Mouse (Mus musculus) liver, adult 2 months (tissue): ENCODE results near the gene Hipk2.

Experiments used
- CTCF ChIP-seq: fragments of 200-500 bp; IDR thresholded peaks from 2 replicates; pipeline ENCODE4 v1.5.1; 2011; ENCODE audit warnings: low read depth, low read length, control low read depth
- POLR2A ChIP-seq: fragments of 200-500 bp; IDR thresholded peaks from 2 replicates; pipeline ENCODE4 v1.6.1; 2011; ENCODE audit warnings: low read length, control low read depth; ENCODE audit not compliant: insufficient read depth; ENCODE audit errors: extremely low read depth

DNA sequence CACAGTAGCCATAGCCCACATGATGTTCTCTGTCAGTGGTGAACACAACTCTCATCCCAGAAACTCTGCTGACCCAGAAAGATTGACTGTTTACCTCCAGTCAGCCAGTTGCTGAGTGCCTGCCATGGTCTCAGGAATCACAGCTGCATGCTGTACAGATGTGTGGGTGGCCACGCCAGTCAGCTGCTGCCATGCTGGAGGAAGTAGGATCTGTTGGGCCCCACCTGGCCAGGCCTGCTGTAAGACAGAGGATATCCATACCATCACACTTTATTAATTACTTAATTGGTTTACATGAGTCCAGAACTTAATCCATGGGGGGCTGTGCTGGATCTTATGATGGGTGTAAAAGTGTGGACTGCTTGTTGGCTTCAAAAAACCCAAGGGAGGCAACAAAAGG, 154.6 kb downstream of the Hipk2 start:
- no peak for TF ChIP-seq CTCF
- no peak for TF ChIP-seq POLR2A
